Mouse (Mus musculus) kidney, postnatal 10 days (tissue): ENCODE data around the gene Mcrip2.
A peak's percentile ranks its signal among the peaks of the same experiment; 100 is the strongest.

Experiments
- DNase-seq: peaks from one replicate; pipeline ENCODE4 v3.0.0; 2021; ENCODE audit warnings: mixed read lengths

The Mcrip2 gene

DNA sequence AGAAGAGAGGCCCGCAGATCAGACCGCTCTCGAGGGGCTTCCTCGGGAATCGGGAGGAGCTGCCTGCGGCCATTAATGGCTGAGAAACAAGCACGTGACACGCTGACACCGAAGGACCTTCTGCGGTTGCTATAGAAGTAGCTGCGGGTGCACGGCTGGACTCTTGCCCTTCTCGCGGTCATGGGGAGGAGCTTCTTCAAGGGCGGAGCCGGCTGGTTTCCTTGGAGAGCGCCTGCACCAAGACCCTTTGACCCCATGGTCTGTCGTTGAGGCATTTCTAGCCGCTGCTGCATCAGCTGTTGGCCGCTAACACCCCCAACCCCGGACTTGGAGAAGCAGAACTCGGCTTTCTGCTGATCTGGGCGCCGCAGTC is 35.3 kb downstream of the Mcrip2 start, which contains the start of gene Stub1:
TSS of gene Stub1 (minus strand) at position 114 of the 373 bp plus-strand sequence.
- peak; percentile 97 for DNase-seq

DNA sequence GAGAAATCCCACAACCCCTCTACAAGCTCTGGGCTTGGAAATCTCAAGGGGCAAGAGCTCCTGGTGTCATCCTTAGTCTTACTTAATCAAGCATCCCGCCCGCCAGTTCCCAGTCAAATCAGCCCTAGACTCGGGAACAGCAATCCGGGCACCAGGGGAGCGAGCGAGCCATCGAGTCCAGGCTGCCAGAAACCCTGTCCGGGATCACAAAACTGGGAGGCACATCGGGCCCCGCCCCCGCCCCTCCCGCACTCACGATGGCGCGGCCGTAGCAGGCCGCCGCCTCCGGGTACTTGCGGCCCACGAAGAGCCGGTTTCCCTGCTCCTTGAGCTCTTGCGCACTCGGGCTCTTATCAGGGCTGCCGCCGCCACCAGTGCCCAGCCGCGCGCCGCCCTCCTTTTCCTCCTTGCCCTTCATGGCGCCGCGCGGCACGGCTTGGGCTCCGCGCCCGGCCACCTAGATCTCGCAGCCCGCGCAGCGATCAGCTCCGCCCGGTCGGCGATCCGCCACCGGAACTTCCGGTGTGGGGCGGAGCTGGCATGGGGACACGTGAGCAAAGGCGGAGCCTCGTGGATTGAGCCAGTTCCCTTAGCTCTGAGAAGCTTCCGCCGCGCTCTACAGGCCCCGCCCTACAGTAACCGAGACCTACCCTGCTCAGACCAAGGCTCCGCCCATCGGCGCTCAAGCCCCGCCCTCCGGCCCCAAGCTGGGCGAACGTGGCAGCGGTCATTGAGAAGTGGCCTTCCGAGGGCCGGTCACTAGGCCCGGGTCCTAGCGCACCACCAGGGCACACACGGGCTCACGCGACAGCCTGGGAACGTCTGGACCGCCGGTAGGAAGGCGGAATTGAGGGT is 35.9 kb downstream of the Mcrip2 start:
- peak; percentile 100 for DNase-seq

DNA sequence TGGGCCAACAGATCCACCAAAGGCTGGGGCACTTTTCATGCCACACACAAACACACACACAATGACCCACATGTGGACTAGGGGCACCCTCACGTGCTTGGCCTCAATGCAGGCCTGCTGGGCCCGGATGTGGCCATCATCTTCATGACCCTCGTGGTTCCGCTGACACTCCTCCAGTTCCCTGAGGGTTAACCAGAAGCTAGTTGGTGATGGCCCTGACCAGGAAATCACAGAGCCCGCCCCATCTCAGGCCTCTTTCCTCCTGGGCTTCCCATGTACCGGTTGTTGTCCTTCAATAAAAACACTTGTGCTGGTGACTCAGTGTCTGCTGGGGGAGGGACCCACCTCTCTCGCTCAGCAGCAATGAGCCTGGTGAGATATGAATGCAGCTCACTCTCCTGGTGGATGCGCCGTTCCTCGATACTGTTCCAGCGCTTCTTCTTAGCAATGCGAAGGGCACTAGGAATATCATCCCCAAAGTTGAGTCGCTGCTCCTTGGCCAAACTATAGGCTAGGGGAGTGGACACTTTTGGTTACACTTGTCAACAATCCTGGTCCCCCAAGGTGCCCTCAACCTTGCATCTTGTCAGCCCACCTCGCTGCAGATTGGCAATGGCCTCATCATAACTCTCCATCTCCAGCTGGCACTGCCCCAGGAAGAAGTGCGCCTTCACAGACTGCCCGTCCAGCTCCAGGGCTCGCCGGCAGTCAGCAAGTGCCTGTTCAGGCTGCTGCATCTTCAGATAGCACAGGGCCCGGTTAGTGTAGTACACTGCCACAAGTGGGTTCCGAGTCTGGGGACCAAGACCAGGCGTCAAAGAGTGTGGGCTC is 36.9 kb downstream of the Mcrip2 start:
- DNase-seq, result peak; percentile 57

DNA sequence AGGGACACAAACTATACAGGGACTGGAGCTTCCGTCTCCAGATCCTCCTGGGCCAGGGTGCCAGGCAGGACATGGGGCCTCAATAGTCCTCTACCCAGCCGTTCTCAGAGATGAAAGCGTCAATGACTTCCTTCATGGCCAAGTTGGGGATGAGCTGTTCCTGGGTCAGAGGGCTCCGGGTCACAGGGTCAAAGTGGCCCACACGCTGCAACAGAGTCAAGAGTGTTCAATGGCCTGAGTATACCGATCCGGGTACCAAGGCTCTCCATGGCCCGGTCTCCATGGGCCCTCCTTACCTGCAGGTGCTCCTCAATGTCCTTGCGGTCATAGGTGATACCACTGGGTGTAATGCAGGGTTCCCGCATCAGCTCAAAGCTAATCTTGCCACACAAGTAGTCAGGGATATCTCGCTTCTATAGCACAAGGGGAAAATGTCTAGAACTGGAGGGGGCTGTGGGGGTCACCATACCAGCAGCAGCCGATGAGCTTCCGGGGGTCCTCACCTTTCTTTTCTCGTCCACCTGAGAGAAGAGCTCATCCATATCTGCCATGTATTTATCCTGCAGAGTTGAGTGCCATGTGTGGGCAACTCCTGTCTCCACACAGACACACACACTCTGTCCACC is 37.6 kb downstream of the Mcrip2 start:
- peak; percentile 29 for DNase-seq

DNA sequence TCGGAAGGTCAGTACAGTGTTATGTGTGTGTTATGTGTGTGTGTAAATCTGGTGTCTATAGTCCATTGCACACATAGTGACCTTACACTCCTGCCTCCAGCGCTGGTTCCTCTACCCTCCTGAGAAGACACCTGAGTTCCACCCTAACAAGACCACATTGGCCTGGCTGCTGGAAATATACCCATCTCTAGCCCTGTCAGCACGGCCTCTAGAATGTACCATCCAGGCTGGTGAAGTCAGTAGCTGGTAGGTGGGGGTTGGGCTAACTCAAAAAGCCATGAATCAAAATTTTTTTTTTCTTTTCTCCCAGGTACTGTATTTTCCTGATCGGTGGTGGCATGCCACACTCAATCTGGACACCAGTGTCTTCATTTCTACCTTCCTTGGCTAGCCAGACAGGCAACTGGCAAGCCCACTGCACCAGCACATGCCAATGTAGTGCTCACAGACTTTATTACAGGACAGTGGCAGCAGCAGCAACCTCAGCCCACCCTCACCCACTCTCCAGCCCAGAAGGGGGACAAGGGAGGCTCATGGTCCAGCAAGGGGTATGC is 38.3 kb downstream of the Mcrip2 start:
- peak; percentile 13 for DNase-seq

DNA sequence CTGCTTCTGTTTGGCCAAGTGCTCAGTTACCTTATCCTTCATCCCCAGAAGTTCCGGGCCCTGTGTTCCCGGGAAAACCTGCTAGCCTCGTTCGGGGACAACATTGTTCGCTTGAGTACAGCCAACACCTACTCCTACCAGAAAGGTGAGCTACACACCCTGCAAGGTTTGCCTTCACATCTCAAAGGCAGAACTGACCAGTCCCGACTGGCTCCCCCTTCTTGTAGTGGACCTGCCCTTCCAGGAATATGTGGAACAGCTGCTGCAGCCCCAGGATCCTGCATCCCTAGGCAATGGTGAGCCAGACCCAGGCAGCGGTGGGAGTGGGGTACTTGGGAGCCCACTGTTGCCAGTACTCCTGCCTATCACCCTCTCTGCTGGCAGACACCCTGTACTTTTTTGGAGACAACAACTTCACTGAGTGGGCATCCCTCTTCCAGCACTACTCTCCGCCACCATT is 39.0 kb downstream of the Mcrip2 start:
- DNase-seq, result peak; percentile 32

DNA sequence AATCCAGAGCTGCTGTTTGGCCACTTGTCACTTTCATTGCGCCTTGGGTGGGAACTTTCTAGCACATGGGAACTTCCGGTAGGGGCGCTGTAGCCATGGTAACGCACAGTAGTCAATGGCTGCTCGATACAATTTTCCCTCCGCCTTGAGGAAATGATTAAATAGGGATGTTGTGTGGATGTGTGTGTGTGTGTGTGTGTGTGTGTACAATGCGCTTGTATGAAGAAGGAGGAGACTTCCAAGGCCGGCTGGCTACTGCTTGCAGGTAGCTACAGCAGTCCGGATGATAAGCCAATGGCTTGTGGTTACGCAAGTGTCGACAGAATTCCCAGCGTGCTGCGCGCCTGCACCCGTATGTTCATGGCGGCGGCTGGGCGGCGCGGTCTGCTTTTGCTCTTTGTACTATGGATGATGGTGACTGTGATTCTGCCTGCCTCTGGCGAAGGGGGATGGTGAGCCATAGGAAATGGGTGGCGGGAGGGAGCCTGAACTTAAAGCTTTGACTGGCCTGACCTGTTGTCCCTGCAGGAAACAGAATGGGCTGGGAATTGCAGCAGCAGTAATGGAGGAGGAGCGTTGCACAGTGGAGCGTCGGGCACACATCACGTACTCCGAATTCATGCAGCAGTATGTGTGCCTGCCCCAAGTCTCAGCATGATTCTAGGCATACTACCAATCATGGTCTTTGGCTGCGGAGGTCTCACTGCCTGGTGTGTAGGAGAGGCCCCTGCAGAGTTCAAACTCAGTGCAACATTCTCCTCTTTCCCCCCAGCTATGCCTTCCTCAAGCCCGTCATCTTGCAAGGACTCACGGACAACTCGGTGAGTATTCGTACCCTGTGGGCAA is 39.6 kb downstream of the Mcrip2 start, which contains the start of gene Jmjd8:
TSS of gene Jmjd8 (plus strand) at position 156 of the 846 bp plus-strand sequence.
- DNase-seq, result peak; percentile 89

DNA sequence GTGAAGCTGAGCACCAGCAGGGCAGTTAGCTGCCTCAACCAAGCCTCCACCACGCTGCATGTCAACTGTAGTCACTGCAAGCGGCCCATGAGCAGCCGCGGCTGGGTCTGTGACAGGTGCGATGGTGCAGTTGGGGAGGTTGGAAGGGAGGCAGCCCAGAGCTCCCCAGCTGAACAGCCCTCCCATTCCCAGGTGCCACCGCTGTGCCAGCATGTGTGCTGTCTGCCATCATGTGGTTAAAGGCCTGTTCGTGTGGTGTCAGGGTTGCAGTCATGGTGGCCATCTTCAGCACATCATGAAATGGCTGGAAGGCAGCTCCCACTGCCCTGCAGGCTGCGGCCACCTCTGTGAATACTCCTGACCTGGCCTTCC is 40.4 kb downstream of the Mcrip2 start:
- peak; percentile 30 for DNase-seq

DNA sequence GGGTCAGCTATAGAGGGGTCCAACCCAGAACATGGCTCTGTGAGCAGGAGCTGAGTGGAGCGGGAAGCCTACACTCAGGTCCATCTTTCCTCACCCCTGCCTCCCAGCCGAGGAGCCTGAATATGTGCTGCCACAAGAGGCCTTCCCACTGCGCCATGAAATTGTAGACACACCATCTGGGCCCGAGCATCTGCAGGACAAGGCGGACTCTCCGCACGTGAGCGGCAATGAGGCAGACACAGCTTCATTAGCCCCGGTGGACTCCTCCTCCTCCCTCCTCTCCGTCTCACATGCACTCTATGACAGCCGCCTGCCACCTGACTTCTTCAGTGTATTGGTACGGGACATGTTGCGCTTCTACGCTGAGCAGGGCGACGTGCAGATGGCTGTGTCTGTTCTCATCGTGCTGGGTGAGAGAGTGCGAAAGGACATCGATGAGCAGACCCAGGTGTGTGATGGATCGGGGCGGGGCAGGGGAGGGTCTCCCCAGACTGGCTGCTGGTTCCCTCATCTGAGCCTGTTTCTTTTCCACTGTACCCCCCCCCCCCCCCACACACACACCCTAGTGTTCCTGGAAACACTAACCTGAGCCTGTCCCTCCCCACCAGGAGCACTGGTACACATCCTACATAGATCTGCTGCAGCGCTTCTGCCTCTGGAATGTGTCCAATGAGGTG is 40.9 kb downstream of the Mcrip2 start:
- peak; percentile 25 for DNase-seq

DNA sequence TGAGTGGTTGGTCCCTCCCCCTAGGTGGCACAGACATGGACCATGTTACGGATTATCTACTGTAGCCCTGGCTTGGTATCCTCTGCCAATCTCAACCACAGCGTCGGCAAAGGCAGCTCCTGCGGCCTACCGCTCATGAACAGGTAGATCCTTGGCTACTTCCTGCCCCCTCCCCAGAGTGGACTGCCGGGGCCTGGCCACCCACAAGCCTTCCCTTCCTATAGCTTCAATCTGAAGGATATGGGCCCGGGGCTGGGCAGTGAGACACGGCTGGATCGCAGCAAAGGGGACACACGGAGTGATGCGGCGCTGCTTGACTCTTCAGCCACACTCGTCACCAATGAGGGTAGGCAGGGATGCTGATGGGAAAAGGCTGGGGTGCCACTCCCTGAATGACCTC is 41.6 kb downstream of the Mcrip2 start:
- no peak for DNase-seq

DNA sequence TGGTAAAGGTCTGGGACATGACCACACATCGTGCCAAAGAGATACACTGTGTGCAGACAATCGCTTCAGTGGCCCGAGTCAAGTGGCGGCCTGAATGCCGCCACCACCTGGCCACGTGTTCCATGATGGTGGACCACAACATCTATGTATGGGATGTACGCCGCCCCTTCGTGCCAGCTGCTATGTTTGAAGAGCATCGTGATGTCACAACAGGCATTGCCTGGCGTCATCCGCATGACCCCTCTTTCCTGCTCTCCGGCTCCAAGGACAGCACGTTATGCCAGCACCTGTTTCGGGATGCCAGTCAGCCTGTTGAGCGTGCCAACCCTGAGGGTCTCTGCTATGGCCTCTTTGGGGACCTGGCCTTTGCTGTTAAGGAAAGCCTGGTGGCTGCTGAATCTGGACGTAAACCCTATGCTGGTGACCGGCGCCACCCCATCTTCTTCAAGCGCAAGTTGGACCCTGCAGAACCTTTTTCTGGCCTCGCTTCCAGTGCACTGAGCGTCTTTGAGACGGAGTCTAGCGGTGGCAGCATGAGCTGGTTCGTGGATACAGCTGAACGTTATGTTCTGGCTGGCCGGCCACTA is 42.5 kb downstream of the Mcrip2 start:
- DNase-seq, result no peak

DNA sequence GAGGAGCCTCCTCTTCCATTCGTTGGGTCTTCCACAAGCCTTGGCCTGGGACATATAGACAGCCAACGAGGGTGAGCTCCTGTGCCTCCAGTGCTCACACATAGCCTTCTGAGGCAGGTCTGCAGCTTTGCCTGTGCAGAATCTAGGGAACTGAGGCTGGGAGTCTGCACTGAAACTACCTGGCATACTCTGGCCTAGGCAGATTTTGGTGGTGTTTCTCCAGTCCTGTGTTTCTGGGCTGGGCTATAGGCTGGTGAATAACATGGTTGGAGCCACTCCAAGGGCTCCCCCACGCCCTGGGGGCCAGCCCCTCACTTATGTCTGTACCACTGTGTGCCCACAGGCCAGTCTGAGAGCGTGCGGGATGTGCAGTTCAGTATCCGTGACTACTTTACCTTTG is 43.3 kb downstream of the Mcrip2 start:
- DNase-seq, result peak; percentile 16

DNA sequence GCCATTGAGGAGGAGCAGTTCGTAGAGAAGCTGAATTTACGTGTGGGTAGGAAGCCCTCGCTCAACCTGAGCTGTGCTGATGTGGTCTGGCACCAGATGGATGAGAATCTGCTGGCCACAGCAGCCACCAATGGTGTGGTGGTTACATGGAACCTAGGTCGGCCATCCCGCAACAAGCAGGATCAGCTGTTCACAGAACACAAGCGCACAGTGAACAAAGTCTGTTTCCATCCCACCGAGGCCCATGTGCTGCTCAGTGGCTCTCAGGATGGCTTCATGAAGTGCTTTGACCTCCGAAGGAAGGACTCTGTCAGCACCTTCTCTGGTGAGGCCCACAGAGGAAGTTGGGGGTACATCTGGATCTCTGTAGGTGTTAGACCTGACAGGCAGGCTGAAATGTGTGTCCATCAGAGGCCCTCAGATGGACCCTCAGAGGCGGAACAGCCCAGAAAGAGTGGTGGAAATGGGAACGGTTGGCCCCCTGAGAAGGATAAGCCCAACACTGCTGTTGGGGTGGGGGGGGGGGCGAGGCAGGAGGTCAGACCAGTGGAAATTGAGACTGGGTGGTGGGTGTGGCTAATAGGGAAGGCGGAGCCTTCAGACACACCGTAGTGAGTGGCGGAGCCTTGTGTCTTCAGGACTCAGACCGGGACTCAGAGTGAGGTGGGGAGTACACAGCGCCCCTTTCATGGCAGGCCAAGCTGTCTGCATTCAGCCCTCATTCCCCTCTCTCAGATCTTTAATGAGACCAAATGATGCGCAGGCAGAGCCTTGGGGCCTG is 44.0 kb downstream of the Mcrip2 start:
- DNase-seq, result no peak

DNA sequence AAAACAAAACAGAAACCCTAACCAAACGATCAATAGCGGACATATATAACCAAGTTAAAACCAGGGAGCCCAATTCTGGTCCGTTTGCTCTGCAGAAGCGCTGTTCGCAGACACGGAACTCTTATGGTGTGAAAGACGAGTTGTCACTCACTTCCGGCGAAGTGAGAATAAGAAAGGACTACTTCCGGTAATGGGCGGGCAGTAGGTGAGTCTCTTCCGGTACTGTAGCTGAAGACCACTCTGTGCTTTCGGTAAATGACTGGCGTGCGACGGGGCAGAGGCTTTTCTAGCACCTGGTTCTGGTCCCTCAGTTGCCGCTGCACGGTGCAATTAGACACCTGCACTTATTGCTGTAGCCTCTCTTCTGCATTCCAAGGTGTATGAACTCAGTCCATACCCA is 45.1 kb downstream of the Mcrip2 start, which contains the start of gene Wdr24:
TSS of gene Wdr24 (plus strand) at position 176 of the 400 bp plus-strand sequence.
- peak; percentile 81 for DNase-seq

DNA sequence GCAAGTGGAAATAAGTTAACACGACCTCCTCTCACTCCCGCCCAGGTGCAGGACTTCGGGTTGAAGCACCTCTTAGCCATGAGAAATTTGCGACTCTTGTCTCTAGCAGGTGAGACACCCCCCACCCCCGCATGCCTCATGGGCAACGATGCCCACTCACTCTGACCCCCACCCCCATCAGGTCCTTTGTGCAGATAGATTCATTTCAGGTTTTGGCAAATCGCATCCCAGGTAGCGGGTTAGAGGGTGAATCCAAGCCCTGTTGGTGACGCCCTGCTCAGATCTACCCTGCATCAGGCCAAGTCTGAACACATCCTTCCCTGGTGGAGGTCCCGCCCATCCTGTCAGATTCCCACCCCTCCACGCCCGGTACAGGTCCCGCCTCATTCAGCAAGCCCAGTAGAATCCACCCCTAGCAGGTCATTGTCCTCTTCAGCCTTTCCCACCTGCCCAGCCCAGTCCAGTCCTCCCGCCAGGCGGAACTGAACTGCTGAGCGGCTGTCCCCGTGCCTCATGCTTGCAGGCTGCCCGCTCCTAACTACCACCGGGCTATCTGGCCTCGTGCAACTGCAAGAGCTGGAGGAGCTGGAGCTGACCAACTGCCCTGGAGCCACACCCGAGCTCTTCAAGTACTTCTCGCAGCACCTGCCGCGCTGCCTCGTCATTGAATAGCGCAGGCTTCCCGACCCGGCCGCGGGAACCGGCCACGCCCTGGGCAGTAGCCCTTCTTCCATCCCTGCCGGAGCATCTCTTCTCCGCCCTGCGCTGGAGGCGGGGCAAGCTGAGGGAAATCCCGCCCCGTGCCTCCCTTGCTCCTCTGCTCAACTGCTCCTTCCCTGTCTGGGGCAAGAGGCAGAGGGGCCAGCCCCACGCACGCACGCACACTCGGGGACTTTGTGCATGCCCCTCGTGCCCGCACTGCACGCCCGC is 49.4 kb downstream of the Mcrip2 start:
- peak; percentile 29 for DNase-seq

DNA sequence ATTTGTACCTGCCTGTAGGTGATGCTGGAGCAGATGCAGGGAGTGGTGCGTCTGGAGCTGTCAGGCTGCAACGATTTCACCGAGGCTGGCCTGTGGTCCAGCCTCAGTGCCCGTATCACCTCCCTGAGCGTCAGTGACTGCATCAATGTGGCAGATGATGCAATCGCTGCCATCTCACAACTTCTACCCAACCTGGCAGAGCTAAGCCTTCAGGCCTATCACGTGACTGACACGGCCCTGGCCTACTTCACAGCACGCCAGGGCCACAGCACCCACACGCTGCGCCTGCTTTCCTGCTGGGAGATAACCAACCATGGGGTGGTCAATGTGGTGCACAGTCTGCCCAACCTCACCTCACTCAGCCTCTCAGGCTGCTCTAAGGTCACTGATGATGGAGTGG is 50.9 kb downstream of the Mcrip2 start:
- DNase-seq, result no peak
